Mouse (Mus musculus): ENCODE measurements around the gene Treh. TPM values are rescaled to one million over a fixed set of nuclear protein-coding genes. Genes with fewer than 3 reads are reported as not detected.

Gene Treh
- total RNA-seq, 2 experiments from 2014 or later, result not detected

- no peak for DNase-seq
Observed at GRCm38 (mm10) chr9:44716997-44717821, 44.2 kb downstream of the Treh start.

- no peak for DNase-seq
Observed at GRCm38 (mm10) chr9:44717822-44718242, 44.8 kb downstream of the Treh start.

- no peak for DNase-seq
Observed at GRCm38 (mm10) chr9:44718937-44719631, 46.1 kb downstream of the Treh start.

GRCm38 (mm10) chr9:44719632-44720357 is 46.8 kb downstream of the Treh start:
- DNase-seq, result no peak

GRCm38 (mm10) chr9:44720358-44721153 is 47.5 kb downstream of the Treh start:
- no peak for DNase-seq

GRCm38 (mm10) chr9:44721154-44721876 is 48.3 kb downstream of the Treh start:
- DNase-seq, result peak; percentile 92

GRCm38 (mm10) chr9:44721877-44722186 is 48.8 kb downstream of the Treh start:
- no peak for DNase-seq

GRCm38 (mm10) chr9:44722575-44722974 is 49.5 kb downstream of the Treh start:
- no peak for DNase-seq

GRCm38 (mm10) chr9:44723008-44723407 is 50.0 kb downstream of the Treh start:
- DNase-seq, result no peak

- no peak for DNase-seq
Observed at GRCm38 (mm10) chr9:44723521-44724041, 50.5 kb downstream of the Treh start.

GRCm38 (mm10) chr9:44724223-44724622 is 51.2 kb downstream of the Treh start:
- peak; percentile 77 for DNase-seq

- DNase-seq, result no peak
Observed at GRCm38 (mm10) chr9:44724665-44725064, 51.6 kb downstream of the Treh start.

- no peak for DNase-seq
Observed at GRCm38 (mm10) chr9:44726431-44727146, 53.6 kb downstream of the Treh start.

- DNase-seq, result no peak
Observed at GRCm38 (mm10) chr9:44727441-44727840, 54.4 kb downstream of the Treh start.

- DNase-seq, result no peak
Observed at GRCm38 (mm10) chr9:44732130-44732549, 59.1 kb downstream of the Treh start.

- DNase-seq, result no peak
Observed at GRCm38 (mm10) chr9:44732921-44733530, 60.0 kb downstream of the Treh start.

- DNase-seq, result peak; percentile 89
Observed at GRCm38 (mm10) chr9:44733671-44734523, 60.9 kb downstream of the Treh start.

GRCm38 (mm10) chr9:44734524-44735494 is 61.8 kb downstream of the Treh start, which contains the start of gene Phldb1:
Gene Phldb1, minus strand, starts transcription at chr9:44735198.
- DNase-seq, result peak; percentile 88
